In the genomic region with DNA sequence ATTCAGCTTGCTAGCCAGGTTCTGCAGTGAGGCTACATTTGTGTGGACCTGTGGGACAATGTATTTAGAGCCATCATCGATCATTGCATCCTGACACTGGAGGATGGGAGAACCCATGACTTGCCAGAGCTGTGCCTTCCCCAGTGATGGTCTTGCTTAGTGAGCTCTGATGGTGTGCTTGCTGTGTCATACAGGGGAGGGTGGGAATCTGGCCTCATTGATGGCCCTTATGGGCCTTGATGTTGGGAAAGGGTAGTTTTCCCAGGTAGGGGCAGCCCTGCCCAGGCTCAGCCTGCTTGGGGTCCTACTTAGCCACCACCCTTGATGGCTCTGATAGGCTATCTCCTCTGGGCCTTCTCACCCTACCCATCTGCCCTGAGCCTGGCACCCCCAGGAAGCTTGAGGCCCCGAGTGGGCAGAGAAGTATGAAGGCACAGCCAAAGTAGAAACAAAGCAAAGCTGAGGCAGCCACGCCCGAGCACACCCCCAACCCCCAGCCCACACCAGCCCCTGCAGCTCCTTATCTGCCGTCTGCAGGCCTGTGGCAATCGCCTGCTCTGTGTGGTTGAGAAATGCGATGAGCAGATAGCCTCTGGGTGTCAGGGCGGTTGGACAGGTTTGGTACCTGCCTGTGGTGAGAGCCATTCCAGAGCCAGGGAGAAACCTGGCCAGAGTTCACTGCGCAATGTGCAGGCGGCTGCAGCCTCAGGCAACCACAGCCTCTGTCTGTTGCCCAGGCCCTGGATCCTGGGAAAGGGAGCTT, we compare ENCODE assay signal across 7 mouse cellular contexts. TPM values are rescaled to one million over a fixed set of nuclear protein-coding genes. Genes with fewer than 3 reads are reported as not detected.
DNase-seq lines count a peak whose midpoint lies in the region; ATAC-seq lines count a peak whose summit lies in the region.

No protein-coding gene starts in this region.

- 0 out of 2 replicates have a peak overlapping the region, but pooled peaks have one; percentile 7 for H3K4me3 ChIP-seq in liver, embryonic 16.5 days (ENCODE audit: low read depth, low read length)

- no peak overlapping the region for H3K9ac ChIP-seq in liver, embryonic 16.5 days (ENCODE audit: low read depth, low read length)

- H3K9me3 ChIP-seq in liver, embryonic 16.5 days (replicated peaks; ENCODE audit: control insufficient read depth, low read length): no peaks in the 10 kb centered on the region

- H3K4me1 ChIP-seq in liver, embryonic 16.5 days (ENCODE audit: control insufficient read depth, low read depth, low read length): peaks cover 68% of the 10 kb centered on the region

- peak; percentile 53 for DNase-seq in urinary bladder, adult 2 months (ENCODE audit: low spot score)
- no peak for DNase-seq in urinary bladder, postnatal 10 days (ENCODE audit: low spot score)
- DNase-seq in induced T-regulatory cell, adult 2 months (ENCODE audit: low read depth): peak; percentile 31
- no peak for DNase-seq in B cell, adult 2 months
- DNase-seq in layer of hippocampus, postnatal 10 days (ENCODE audit: low spot score in 2 of 2): no peak

- peak overlapping the region; percentile 47 for H3K4me2 ChIP-seq in liver, embryonic 16.5 days (ENCODE audit: low read depth, low read length)

- no peaks in the 10 kb centered on the region for H3K36me3 ChIP-seq in liver, embryonic 16.5 days (ENCODE audit: control insufficient read depth, insufficient read depth)

- H3K27ac ChIP-seq in liver, embryonic 16.5 days (ENCODE audit: low read length): peak overlapping the region; percentile 42

- no peaks in the 10 kb centered on the region for H3K27me3 ChIP-seq in liver, embryonic 16.5 days (ENCODE audit: control insufficient read depth, insufficient read depth, low read depth, low read length)

- WGBS in liver, embryonic 16.5 days (ENCODE audit: insufficient replicate concordance): 14% methylated on average over 10 of the region's 10 CpGs

- ATAC-seq in liver, embryonic 16.5 days (ENCODE audit: low read depth): peak; percentile 91
- no peak for ATAC-seq in CD4-positive, CD25-positive, alpha-beta regulatory T cell, adult 4 months

RNA-seq across cellular contexts. Expression of gene Rxra, which starts 26.8 kb away (rescaled TPM):
- polyA plus RNA-seq in urinary bladder, adult 2 months (2012; rRNA removed): 60.0 and 69.6 TPM in 2 replicates
- 4.9 and 5.5 TPM in 2 replicates for polyA plus RNA-seq in liver, embryonic 16.5 days (2015; fragmentation: Nextera tagmentation; extraction: Ambion mirVana)
- 1 to 10 TPM; 3.3 to 7.8 TPM for polyA plus RNA-seq in CD4-positive, CD25-positive, alpha-beta regulatory T cell, adult 4 months (2017; shearing (Covaris generic))
- total RNA-seq in layer of hippocampus, postnatal 10 days (2021): 10 to 100 TPM; 13.4 to 14.2 TPM

Comparison
In these comparisons a context has a peak if more than half of its experiments do, and no peak if none do; other contexts are left out.
1. DNase-seq: peak in urinary bladder, adult 2 months (single experiment) and induced T-regulatory cell, adult 2 months (single experiment); none in urinary bladder, postnatal 10 days (single experiment), B cell, adult 2 months (0 of 2) and layer of hippocampus, postnatal 10 days (0 of 2).